In genomic region chr14:76414862-76415780, GRCm38 (mm10) we compare ENCODE assay signal across 7 mouse cellular contexts. TPM values are rescaled to one million over a fixed set of nuclear protein-coding genes. Genes with fewer than 3 reads are reported as not detected.
DNase-seq lines count a peak whose midpoint lies in the region; ATAC-seq and TF ChIP-seq lines count a peak whose summit lies in the region.

TSS of gene Tsc22d1 (plus strand) at chr14:76414961.

- H3K27me3 ChIP-seq in G1E (ENCODE audit: insufficient read depth, low read length), result no peaks in the 10 kb centered on the region
- no peaks in the 10 kb centered on the region for H3K27me3 ChIP-seq in heart, embryonic 12.5 days (replicated peaks)
- H3K27me3 ChIP-seq in kidney, postnatal 0 days (ENCODE audit: insufficient read depth, low read length), result no peaks in the 10 kb centered on the region
- peaks cover 62% of the 10 kb centered on the region for H3K27me3 ChIP-seq in liver, embryonic 15.5 days

- no peak for ATAC-seq in G1E (ENCODE audit: extremely low read depth, insufficient number of reproducible peaks, low FRiP score, poor library complexity, severe bottlenecking)
- ATAC-seq in erythroid progenitor cell, adult 5-6 weeks (replicated peaks; ENCODE audit: low FRiP score, poor library complexity, severe bottlenecking), result no peak
- ATAC-seq in heart, embryonic 12.5 days (ENCODE audit: insufficient number of reproducible peaks, low FRiP score), result peak; percentile 11
- ATAC-seq in kidney, postnatal 0 days (replicated peaks; ENCODE audit: low FRiP score, low read depth), result peak; percentile 15
- ATAC-seq in liver, embryonic 15.5 days (ENCODE audit: insufficient read depth), result peak; percentile 14; the same call in 1 of the 2 replicates

- H3K27ac ChIP-seq in heart, embryonic 12.5 days (ENCODE audit: poor library complexity, severe bottlenecking), result peak within 1 kb of the TSS; percentile 95
- peak within 1 kb of the TSS; percentile 98 for H3K27ac ChIP-seq in kidney, postnatal 0 days
- peak within 1 kb of the TSS; percentile 33 for H3K27ac ChIP-seq in liver, embryonic 15.5 days (replicated peaks)

- H3K9me3 ChIP-seq in G1E (replicated peaks), result peaks cover 47% of the 10 kb centered on the region
- no peaks in the 10 kb centered on the region for H3K9me3 ChIP-seq in heart, embryonic 12.5 days (replicated peaks)
- no peaks in the 10 kb centered on the region for H3K9me3 ChIP-seq in kidney, postnatal 0 days (replicated peaks; ENCODE audit: low read length)
- no peaks in the 10 kb centered on the region for H3K9me3 ChIP-seq in liver, embryonic 15.5 days (replicated peaks)

- 10% methylated on average over 100 of the region's 128 CpGs for WGBS in heart, embryonic 12.5 days
- WGBS in kidney, postnatal 0 days, result 1% methylated on average over 79 of the region's 128 CpGs
- WGBS in liver, embryonic 15.5 days (ENCODE audit: insufficient replicate concordance), result under 1% methylated on average over 113 of the region's 128 CpGs

- no peak within 1 kb of the TSS; the same call in 1 of the 2 replicates for H3K4me3 ChIP-seq in G1E (ENCODE audit: low read depth, low read length)
- H3K4me3 ChIP-seq in heart, embryonic 12.5 days, result peak within 1 kb of the TSS; percentile 78
- peak within 1 kb of the TSS; percentile 95 for H3K4me3 ChIP-seq in kidney, postnatal 0 days (replicated peaks; ENCODE audit: low read depth, low read length)
- H3K4me3 ChIP-seq in liver, embryonic 15.5 days (replicated peaks), result peak within 1 kb of the TSS; percentile 63

- H3K9ac ChIP-seq in heart, embryonic 12.5 days, result peak within 1 kb of the TSS; percentile 92
- peak within 1 kb of the TSS; percentile 98 for H3K9ac ChIP-seq in kidney, postnatal 0 days (ENCODE audit: low read depth, low read length)
- H3K9ac ChIP-seq in liver, embryonic 15.5 days, result peak within 1 kb of the TSS; percentile 54; the same call in 1 of the 2 replicates

- H3K36me3 ChIP-seq in G1E (replicated peaks), result no peaks in the 10 kb centered on the region
- peaks cover 26% of the 10 kb centered on the region for H3K36me3 ChIP-seq in heart, embryonic 12.5 days
- H3K36me3 ChIP-seq in kidney, postnatal 0 days (ENCODE audit: insufficient read depth, low read length), result peaks cover 8% of the 10 kb centered on the region; the same call in 1 of the 2 replicates
- H3K36me3 ChIP-seq in liver, embryonic 15.5 days (replicated peaks), result no peaks in the 10 kb centered on the region

- H3K4me2 ChIP-seq in heart, embryonic 12.5 days, result peak within 1 kb of the TSS; percentile 86
- H3K4me2 ChIP-seq in kidney, postnatal 0 days (ENCODE audit: low read length), result peak within 1 kb of the TSS; percentile 88
- H3K4me2 ChIP-seq in liver, embryonic 15.5 days, result peak within 1 kb of the TSS; percentile 82

- no peak for DNase-seq in G1E (ENCODE audit: low spot score)
- DNase-seq in adrenal gland, adult 8-10 months, result no peak
- DNase-seq in kidney, postnatal 0 days (ENCODE audit: low spot score), result peak; percentile 49
- peak; percentile 6 for DNase-seq in retina, postnatal 7 days (ENCODE audit: low read depth, low spot score)

- no peak for TF ChIP-seq CTCF in G1E (IDR thresholded peaks at IDR 0.05; ENCODE audit: low read depth, low read length)
- no peak for TF ChIP-seq CTCF in kidney, postnatal 0 days (IDR thresholded peaks at IDR 0.05; ENCODE audit: low read depth)

- H3K4me1 ChIP-seq in G1E (ENCODE audit: insufficient read depth, low read depth, low read length), result no peaks in the 10 kb centered on the region
- peaks cover 40% of the 10 kb centered on the region for H3K4me1 ChIP-seq in heart, embryonic 12.5 days (replicated peaks)
- peaks cover 27% of the 10 kb centered on the region for H3K4me1 ChIP-seq in kidney, postnatal 0 days (replicated peaks; ENCODE audit: insufficient read depth, low read length)
- peaks cover 17% of the 10 kb centered on the region for H3K4me1 ChIP-seq in liver, embryonic 15.5 days (replicated peaks)

RNA-seq across cellular contexts. Expression of gene Tsc22d1, which starts in this region (rescaled TPM):
- total RNA-seq in G1E (2014; fragmentation: Nextera tagmentation) (14.6 and 16.9 TPM in 2 replicates), G1E (2017) (26.4 and 29.8 TPM in 2 replicates)
- polyA plus RNA-seq in G1E (2012), result 6.8 and 7.0 TPM in 2 replicates
- total RNA-seq in adrenal gland, adult 8-10 months (2022), result 1,000 to 10,000 TPM; 1,539 to 2,602 (median 2,356) TPM
- total RNA-seq in erythroid progenitor cell, adult 5-6 weeks (2015; ENCODE audit: low replicate concordance), result 51.1 and 58.7 TPM in 2 replicates
- 20.2 and 41.1 TPM in 2 replicates for total RNA-seq in erythroid progenitor cell, adult 5-6 weeks (2017; ENCODE audit: low replicate concordance)
- polyA plus RNA-seq in heart, embryonic 12.5 days (2016; fragmentation: Nextera tagmentation; extraction: Ambion mirVana), result 313 and 323 TPM in 2 replicates
- 756 and 772 TPM in 2 replicates for polyA plus RNA-seq in kidney, postnatal 0 days (2015; fragmentation: Nextera tagmentation; extraction: Ambion mirVana)
- 96.2 and 116 TPM in 2 replicates for polyA plus RNA-seq in liver, embryonic 15.5 days (2015; fragmentation: Nextera tagmentation; extraction: Ambion mirVana)

Comparison
In these comparisons a context has a peak if more than half of its experiments do, and no peak if none do; other contexts are left out.
1. RNA of gene Tsc22d1 (total RNA-seq): 1,539 to 2,602 TPM in adrenal gland, adult 8-10 months; 20.2 to 58.7 TPM in erythroid progenitor cell, adult 5-6 weeks and 14.6 to 29.8 TPM in G1E; every median in the first group is over 10 times any median in the second.
2. RNA of gene Tsc22d1 (polyA plus RNA-seq): 756 to 772 TPM in kidney, postnatal 0 days, 313 to 323 TPM in heart, embryonic 12.5 days and 96.2 to 116 TPM in liver, embryonic 15.5 days; 6.8 to 7.0 TPM in G1E; every median in the first group is over 10 times any median in the second.
3. ATAC-seq: peak in heart, embryonic 12.5 days (single experiment), kidney, postnatal 0 days (single experiment) and liver, embryonic 15.5 days (single experiment); none in G1E (single experiment) and erythroid progenitor cell, adult 5-6 weeks (single experiment).
4. DNase-seq: peak in kidney, postnatal 0 days (single experiment) and retina, postnatal 7 days (single experiment); none in G1E (single experiment) and adrenal gland, adult 8-10 months (single experiment).
5. H3K27ac ChIP-seq: peak in every context shown above with its lines; median percentile 98 in kidney, postnatal 0 days; 95 in heart, embryonic 12.5 days; 33 in liver, embryonic 15.5 days.
6. Peak in every context shown above with its lines, with median percentiles within 50 percentile points of each other: H3K4me2 ChIP-seq and H3K9ac ChIP-seq.